Comparison of ENCODE assay signal across 22 mouse cellular contexts in genomic region chr2:135843721-135844120, GRCm38 (mm10).
A peak's percentile ranks its signal among the peaks of the same experiment; 100 is the strongest.
DNase-seq lines count a peak whose midpoint lies in the region; ATAC-seq lines count a peak whose summit lies in the region.
"Had no signal": no experiment of that assay in that cellular context is flagged by ENCODE, and none has a peak within 500 bp of the region (broad histone marks: within the 10 kb centered on the region; RNA-seq: fewer than 3 reads in every experiment).

No protein-coding gene starts in this region.

- 61% methylated on average over 8 of the region's 8 CpGs for WGBS in heart, embryonic 10.5 days
- 83% methylated on average over 8 of the region's 8 CpGs for WGBS in midbrain, embryonic 10.5 days

- no peak for DNase-seq in cerebellum, postnatal 14 days
- peak; percentile 58 for DNase-seq in cerebellum, adult 9-11 months
- no peak for DNase-seq in cerebellum, postnatal 10 days
- DNase-seq in heart, adult 11 months = peak; percentile 63
- no peak for DNase-seq in heart, embryonic 10.5 days (ENCODE audit: low spot score)
- DNase-seq in ZHBTc4 (ENCODE audit: low read depth, low spot score) = peak; percentile 29
- DNase-seq in midbrain, embryonic 10.5 days (ENCODE audit: low spot score) = no peak
- DNase-seq: adrenal gland, postnatal 14 days; cerebellum, postnatal 36 days; embryo, embryonic 11 days; forebrain, postnatal 0 days; gastrocnemius, postnatal 10 days; gastrocnemius, postnatal 36 days; kidney, adult 2 months had no signal

- no peaks in the 10 kb centered on the region for H3K36me3 ChIP-seq in heart, embryonic 10.5 days
- H3K36me3 ChIP-seq in midbrain, embryonic 10.5 days = no peaks in the 10 kb centered on the region
- H3K36me3 ChIP-seq: embryonic facial prominence, embryonic 15.5 days; heart, embryonic 12.5 days; heart, embryonic 15.5 days; hindbrain, embryonic 12.5 days; hindbrain, embryonic 15.5 days had no signal

- no peak overlapping the region for H3K4me3 ChIP-seq in heart, embryonic 10.5 days
- no peak overlapping the region for H3K4me3 ChIP-seq in midbrain, embryonic 10.5 days
- H3K4me3 ChIP-seq: embryonic facial prominence, embryonic 15.5 days; heart, embryonic 12.5 days; heart, embryonic 15.5 days; hindbrain, embryonic 12.5 days; hindbrain, embryonic 15.5 days had no signal

- H3K9me3 ChIP-seq in heart, embryonic 10.5 days = no peaks in the 10 kb centered on the region
- H3K9me3 ChIP-seq in midbrain, embryonic 10.5 days (replicated peaks) = no peaks in the 10 kb centered on the region
- H3K9me3 ChIP-seq: embryonic facial prominence, embryonic 15.5 days; heart, embryonic 12.5 days; heart, embryonic 15.5 days; hindbrain, embryonic 12.5 days; hindbrain, embryonic 15.5 days had no signal

- H3K4me1 ChIP-seq in heart, embryonic 10.5 days = peaks cover 6% of the 10 kb centered on the region
- H3K4me1 ChIP-seq in midbrain, embryonic 10.5 days = no peaks in the 10 kb centered on the region
- H3K4me1 ChIP-seq: embryonic facial prominence, embryonic 15.5 days; hindbrain, embryonic 12.5 days; hindbrain, embryonic 15.5 days had no signal

- H3K27me3 ChIP-seq in heart, embryonic 10.5 days (ENCODE audit: insufficient read depth, poor library complexity, severe bottlenecking) = no peaks in the 10 kb centered on the region
- no peaks in the 10 kb centered on the region for H3K27me3 ChIP-seq in midbrain, embryonic 10.5 days (ENCODE audit: low read depth, poor library complexity, severe bottlenecking)
- H3K27me3 ChIP-seq: embryonic facial prominence, embryonic 15.5 days; heart, embryonic 12.5 days; heart, embryonic 15.5 days; hindbrain, embryonic 12.5 days; hindbrain, embryonic 15.5 days had no signal

- no peak overlapping the region for H3K27ac ChIP-seq in heart, embryonic 10.5 days
- H3K27ac ChIP-seq in midbrain, embryonic 10.5 days (replicated peaks) = no peak overlapping the region
- H3K27ac ChIP-seq: embryonic facial prominence, embryonic 15.5 days; heart, embryonic 15.5 days; hindbrain, embryonic 12.5 days; hindbrain, embryonic 15.5 days had no signal

- ATAC-seq in cerebellum, adult (ENCODE audit: insufficient number of reproducible peaks, low FRiP score, low TSS enrichment) = peak; percentile 51; the same call in 1 of the 2 replicates
- ATAC-seq: forebrain, embryonic 14.5 days; forebrain, postnatal 0 days; intestine, postnatal 0 days had no signal

Comparison
In these comparisons a context has a peak if more than half of its experiments do, and no peak if none do; other contexts are left out.
1. DNase-seq: peak in cerebellum, adult 9-11 months (single experiment), heart, adult 11 months (single experiment) and ZHBTc4 (single experiment); none in cerebellum, postnatal 14 days (0 of 2), cerebellum, postnatal 10 days (0 of 2), heart, embryonic 10.5 days (single experiment) and midbrain, embryonic 10.5 days (single experiment).